Mouse (Mus musculus) liver, postnatal 0 days (tissue): Measurements from ENCODE around the gene Angptl1. TPM values are rescaled to one million over a fixed set of nuclear protein-coding genes. Genes with fewer than 3 reads are reported as not detected.

Experiments
- ATAC-seq: fragments of 200-750 bp; cut with Nextera tagmentation; 2 replicates; pipeline ENCODE4 v1.8.0; 2017; ENCODE audit warnings: mild to moderate bottlenecking, moderate library complexity
- DNase-seq: peaks from one replicate; pipeline ENCODE4 v3.0.0-alpha.2; 2016
- H3K27ac ChIP-seq: fragments of 300-500 bp; sonication (generic); 2 replicates; pipeline ENCODE4 v1.5.1; 2014; ENCODE audit warnings: antibody characterized with exemption, moderate library complexity, mild to moderate bottlenecking, low read depth
- H3K27me3 ChIP-seq: fragments of 300-500 bp; sonication (generic); 2 replicates; pipeline ENCODE4 v1.6.1; 2014; ENCODE audit warnings: low read length, control low read depth, mixed read lengths; ENCODE audit not compliant: insufficient read depth
- H3K36me3 ChIP-seq: fragments of 300-500 bp; sonication (generic); replicated peaks from 2 replicates; pipeline ENCODE4 v1.6.1; 2014; ENCODE audit warnings: mild to moderate bottlenecking, control low read depth, low read length, moderate library complexity, mixed read lengths; ENCODE audit not compliant: insufficient read depth
- H3K4me1 ChIP-seq: fragments of 300-500 bp; sonication (generic); 2 replicates; pipeline ENCODE4 v1.6.1; 2014; ENCODE audit warnings: antibody characterized with exemption, mild to moderate bottlenecking, control low read depth; ENCODE audit not compliant: insufficient read depth
- H3K4me2 ChIP-seq: fragments of 300-500 bp; sonication (generic); 2 replicates; pipeline ENCODE4 v1.6.1; 2014; ENCODE audit warnings: low read depth, mild to moderate bottlenecking, low read length, moderate library complexity, mixed read lengths
- H3K4me3 ChIP-seq: fragments of 300-500 bp; sonication (generic); 2 replicates; pipeline ENCODE4 v1.5.1; 2014; ENCODE audit warnings: low read depth, low read length
- H3K9ac ChIP-seq: fragments of 300-500 bp; sonication (generic); replicated peaks from 2 replicates; pipeline ENCODE4 v1.6.1; 2014; ENCODE audit warnings: mild to moderate bottlenecking, moderate library complexity
- H3K9me3 ChIP-seq: fragments of 300-500 bp; sonication (generic); 2 replicates; pipeline ENCODE4 v1.6.1; 2016; ENCODE audit warnings: mild to moderate bottlenecking, control low read depth, low read length, mixed read lengths
- CTCF ChIP-seq: sonication (generic); IDR thresholded peaks from 2 replicates; pipeline ENCODE4 v1.5.1; 2016; ENCODE audit warnings: antibody characterized with exemption, low read depth
- EP300 ChIP-seq: IDR thresholded peaks from 2 replicates; pipeline ENCODE4 v1.6.1; 2016; ENCODE audit warnings: antibody characterized with exemption, low read depth, mild to moderate bottlenecking
- WGBS: fragments of 180-500 bp; shearing (Covaris S2); extraction: QIAGEN DNeasy Blood & Tissue Kit; methylation state at CpG from one replicate; pipeline ENCODE4 v1.1.7; 2014; ENCODE audit not compliant: insufficient replicate concordance; 5-methylcytosine and 5-hydroxymethylcytosine counted together
- polyA plus RNA-seq: library from polyadenylated mRNA; unstranded; fragments of >200 nt; fragmentation: Nextera tagmentation; extraction: Ambion mirVana; gene quantifications from 2 replicates; pipeline ENCODE4 v1.2.1, GENCODE M21; 2015

The Angptl1 gene
- polyA plus RNA-seq, 1 experiment from 2014 or later: 0.09 TPM

GRCm38 (mm10) chr1:156861475-156862043, 23.2 kb downstream of the Angptl1 start:
- no peak overlapping the region for H3K27ac ChIP-seq
- H3K4me3 ChIP-seq: no peak overlapping the region
- 24% methylated on average over 4 of the region's 4 CpGs for WGBS
- H3K9me3 ChIP-seq: no peaks in the 10 kb centered on the region
- H3K4me2 ChIP-seq: no peak overlapping the region
- 0 out of 2 replicates have a peak, but pooled peaks cover 3% of the 10 kb centered on the region for H3K4me1 ChIP-seq
- TF ChIP-seq EP300 (no peak), CTCF (peak; percentile 82)
- no peaks in the 10 kb centered on the region for H3K27me3 ChIP-seq
- DNase-seq (peak; percentile 37), ATAC-seq (peak; percentile 70)
- no peak overlapping the region for H3K9ac ChIP-seq
- H3K36me3 ChIP-seq: no peaks in the 10 kb centered on the region

GRCm38 (mm10) chr1:156863726-156864125, 25.4 kb downstream of the Angptl1 start:
- TF ChIP-seq EP300 (no peak), CTCF (no peak)
- no peak overlapping the region for H3K9ac ChIP-seq
- no peak for DNase-seq
- H3K9me3 ChIP-seq: no peaks in the 10 kb centered on the region
- no peaks in the 10 kb centered on the region for H3K36me3 ChIP-seq
- no peak for ATAC-seq
- no peak overlapping the region for H3K27ac ChIP-seq
- H3K27me3 ChIP-seq: no peaks in the 10 kb centered on the region
- H3K4me3 ChIP-seq: no peak overlapping the region
- 0 out of 2 replicates have a peak, but pooled peaks cover 3% of the 10 kb centered on the region for H3K4me1 ChIP-seq
- WGBS: 69% methylated on average over 3 of the region's 3 CpGs
- no peak overlapping the region for H3K4me2 ChIP-seq

GRCm38 (mm10) chr1:156864240-156864639, 25.9 kb downstream of the Angptl1 start:
- no peaks in the 10 kb centered on the region for H3K27me3 ChIP-seq
- no peak overlapping the region for H3K27ac ChIP-seq
- DNase-seq: no peak
- no peak overlapping the region for H3K4me2 ChIP-seq
- WGBS: 64% methylated on average over 3 of the region's 3 CpGs
- no peak for ATAC-seq
- no peaks in the 10 kb centered on the region for H3K36me3 ChIP-seq
- no peak for TF ChIP-seq EP300
- no peak for TF ChIP-seq CTCF
- no peak overlapping the region for H3K9ac ChIP-seq
- H3K4me1 ChIP-seq: 0 out of 2 replicates have a peak, but pooled peaks cover 1% of the 10 kb centered on the region
- no peaks in the 10 kb centered on the region for H3K9me3 ChIP-seq
- no peak overlapping the region for H3K4me3 ChIP-seq

GRCm38 (mm10) chr1:156870028-156870427, 31.7 kb downstream of the Angptl1 start:
- H3K36me3 ChIP-seq: peaks cover 1% of the 10 kb centered on the region; the same call in 1 of the 2 replicates
- H3K27ac ChIP-seq: no peak overlapping the region
- no peak for ATAC-seq
- WGBS: 60% methylated on average over 5 of the region's 5 CpGs
- no peaks in the 10 kb centered on the region for H3K9me3 ChIP-seq
- H3K27me3 ChIP-seq: no peaks in the 10 kb centered on the region
- DNase-seq: no peak
- TF ChIP-seq CTCF (no peak), EP300 (no peak)
- no peaks in the 10 kb centered on the region for H3K4me1 ChIP-seq
- no peak overlapping the region for H3K4me3 ChIP-seq
- H3K9ac ChIP-seq: no peak overlapping the region
- no peak overlapping the region for H3K4me2 ChIP-seq

GRCm38 (mm10) chr1:156870616-156871015, 32.3 kb downstream of the Angptl1 start:
- H3K27me3 ChIP-seq: no peaks in the 10 kb centered on the region
- ATAC-seq: no peak
- peaks cover 3% of the 10 kb centered on the region; the same call in 1 of the 2 replicates for H3K36me3 ChIP-seq
- WGBS: 78% methylated on average over 4 of the region's 4 CpGs
- no peak overlapping the region for H3K9ac ChIP-seq
- no peak overlapping the region for H3K4me2 ChIP-seq
- no peaks in the 10 kb centered on the region for H3K4me1 ChIP-seq
- no peaks in the 10 kb centered on the region for H3K9me3 ChIP-seq
- H3K27ac ChIP-seq: no peak overlapping the region
- H3K4me3 ChIP-seq: no peak overlapping the region
- TF ChIP-seq EP300: no peak
- no peak for TF ChIP-seq CTCF
- DNase-seq: no peak

GRCm38 (mm10) chr1:156884782-156885181, 46.4 kb downstream of the Angptl1 start:
- Histone ChIP-seq H3K9ac (no peak overlapping the region), H3K27me3 (no peaks in the 10 kb centered on the region), H3K4me3 (no peak overlapping the region), H3K9me3 (no peaks in the 10 kb centered on the region), H3K27ac (no peak overlapping the region), H3K36me3 (peaks cover 13% of the 10 kb centered on the region), H3K4me2 (no peak overlapping the region), H3K4me1 (no peaks in the 10 kb centered on the region)
- WGBS: 75% methylated on average over 2 of the region's 2 CpGs
- DNase-seq: no peak
- no peak for ATAC-seq
- no peak for TF ChIP-seq EP300
- no peak for TF ChIP-seq CTCF
